Mouse (Mus musculus) C2C12 (cell line): ENCODE data around the gene Apc2.
A peak's percentile ranks its signal among the peaks of the same experiment; 100 is the strongest.

Experiments used
- CTCF ChIP-seq: IDR thresholded peaks from one replicate; pipeline ENCODE4 v1.5.1; 2011; ENCODE audit not compliant: control insufficient read depth, insufficient read depth, insufficient read length
- USF1 ChIP-seq: IDR thresholded peaks from one replicate; pipeline ENCODE4 v1.6.1; 2011; ENCODE audit warnings: low read depth, mild to moderate bottlenecking, control low read depth, moderate library complexity

- TF ChIP-seq CTCF (peak; percentile 79), USF1 (no peak)
Measured at GRCm38 (mm10) chr10:80295618-80296425, at the start of gene Apc2.
